Mouse (Mus musculus) right cerebral cortex, postnatal 36 days (tissue): ENCODE results near the gene Tbca.

Experiments used
- DNase-seq, 2 experiments: peaks; one replicate each; pipeline ENCODE4 v3.0.0; 2022; ENCODE audit warnings: low spot score in 2 of 2, mixed read lengths in 1 of 2

Gene Tbca

GRCm38 (mm10) chr13:94788771-94789649, at the start of gene Tbca:
Gene Tbca (plus strand): TSS chr13:94788910.
- DNase-seq: peak; percentile 64 to 77

- DNase-seq: no peak
These were observed 43.5 kb upstream of the Tbca start for GRCm38 (mm10) chr13:94745176-94745575.

- no peak for DNase-seq
These were observed 22.9 kb upstream of the Tbca start for GRCm38 (mm10) chr13:94765852-94766251.

GRCm38 (mm10) chr13:94768460-94769154, 20.1 kb upstream of the Tbca start:
- no peak for DNase-seq

- no peak for DNase-seq
These were observed 19.6 kb upstream of the Tbca start for GRCm38 (mm10) chr13:94769155-94769470.

- DNase-seq: peak; percentile 5 to 16
These were observed 1.8 kb upstream of the Tbca start for GRCm38 (mm10) chr13:94786866-94787265.

- no peak for DNase-seq
These were observed 6.0 kb downstream of the Tbca start for GRCm38 (mm10) chr13:94794689-94795088.

GRCm38 (mm10) chr13:94803480-94804057, 14.9 kb downstream of the Tbca start:
- DNase-seq: no peak

GRCm38 (mm10) chr13:94806315-94807179, 17.8 kb downstream of the Tbca start:
- no peak for DNase-seq

- no peak for DNase-seq
These were observed 19.9 kb downstream of the Tbca start for GRCm38 (mm10) chr13:94808596-94808995.

GRCm38 (mm10) chr13:94809724-94810123, 21.0 kb downstream of the Tbca start:
- DNase-seq: no peak

- no peak for DNase-seq
These were observed 22.7 kb downstream of the Tbca start for GRCm38 (mm10) chr13:94811451-94811850.

GRCm38 (mm10) chr13:94813770-94814169, 25.1 kb downstream of the Tbca start:
- DNase-seq: no peak

GRCm38 (mm10) chr13:94820516-94820915, 31.8 kb downstream of the Tbca start:
- DNase-seq: no peak

GRCm38 (mm10) chr13:94820956-94821355, 32.2 kb downstream of the Tbca start:
- DNase-seq: no peak

GRCm38 (mm10) chr13:94826389-94826788, 37.7 kb downstream of the Tbca start:
- no peak for DNase-seq

GRCm38 (mm10) chr13:94826986-94827385, 38.3 kb downstream of the Tbca start:
- no peak for DNase-seq

GRCm38 (mm10) chr13:94827847-94828246, 39.1 kb downstream of the Tbca start:
- DNase-seq: no peak

GRCm38 (mm10) chr13:94838047-94838720, 49.5 kb downstream of the Tbca start:
- no peak for DNase-seq

GRCm38 (mm10) chr13:94838756-94839337, 50.1 kb downstream of the Tbca start:
- DNase-seq: no peak

GRCm38 (mm10) chr13:94843236-94843635, 54.5 kb downstream of the Tbca start:
- no peak for DNase-seq
